Mouse (Mus musculus): ENCODE results near the gene Dst.

Gene Dst

DNA sequence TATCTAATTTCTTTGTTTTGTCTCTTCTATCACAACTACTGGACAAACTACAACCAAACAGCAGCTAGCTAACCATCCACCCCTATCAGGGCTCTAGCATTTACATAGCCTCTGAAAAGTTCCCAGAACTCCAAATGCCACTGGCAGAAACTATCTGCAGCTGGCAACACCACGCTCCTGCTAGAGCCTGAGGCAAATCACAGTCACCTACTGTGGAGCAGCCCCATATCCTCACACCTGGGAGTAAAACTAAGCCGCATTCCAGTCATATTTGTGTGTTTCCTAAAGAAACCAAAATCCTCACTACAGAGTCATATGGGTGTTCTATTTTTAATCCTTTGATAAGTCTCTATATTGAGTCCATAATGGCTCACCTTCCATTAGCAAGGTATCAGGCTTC is 194.6 kb downstream of the Dst start:
- DNase-seq (ENCODE audit: low read depth, low spot score): no peak

DNA sequence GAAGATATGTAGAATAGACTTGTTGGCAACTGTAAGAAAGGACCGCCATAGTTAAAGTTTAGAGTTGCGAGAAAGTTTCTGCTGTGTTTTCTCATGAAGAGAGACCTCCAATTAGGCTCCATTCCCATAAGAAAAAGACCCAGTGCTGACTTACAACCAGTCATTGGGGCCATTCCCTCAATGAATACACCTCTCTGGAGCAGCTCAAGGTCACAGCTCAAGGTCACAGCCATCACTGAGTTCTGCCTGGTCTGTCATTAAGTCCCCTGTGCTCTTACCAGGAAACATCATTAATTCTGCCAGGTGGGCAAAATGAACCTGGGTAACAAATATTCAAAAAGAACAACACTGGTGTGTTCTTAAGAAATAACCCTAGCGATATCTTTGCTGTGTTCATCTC is 195.2 kb downstream of the Dst start:
- no peak for DNase-seq (ENCODE audit: low read depth, low spot score)

DNA sequence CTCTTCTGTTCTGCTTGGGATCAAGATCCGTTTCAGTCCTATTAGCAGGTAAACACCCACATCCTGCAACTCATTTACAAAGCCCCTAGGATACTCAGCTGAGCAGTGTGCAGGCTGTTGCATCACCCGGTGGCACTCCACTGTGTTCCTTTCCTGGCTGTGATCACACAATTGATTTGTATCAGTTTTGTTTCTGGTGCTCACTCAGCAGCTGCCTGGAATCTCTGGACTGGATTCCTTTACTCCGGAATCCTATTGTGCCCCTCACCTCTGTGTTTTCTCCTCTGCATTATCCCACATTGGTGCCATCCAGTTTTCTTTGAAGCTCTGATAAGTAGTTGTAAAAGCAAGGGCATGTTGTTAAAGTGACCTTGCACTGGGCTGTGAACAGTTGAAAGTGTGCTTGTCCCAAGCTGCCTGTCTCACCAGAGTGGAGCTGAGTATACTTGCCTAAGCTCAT is 195.7 kb downstream of the Dst start:
- DNase-seq (ENCODE audit: low read depth, low spot score): no peak

DNA sequence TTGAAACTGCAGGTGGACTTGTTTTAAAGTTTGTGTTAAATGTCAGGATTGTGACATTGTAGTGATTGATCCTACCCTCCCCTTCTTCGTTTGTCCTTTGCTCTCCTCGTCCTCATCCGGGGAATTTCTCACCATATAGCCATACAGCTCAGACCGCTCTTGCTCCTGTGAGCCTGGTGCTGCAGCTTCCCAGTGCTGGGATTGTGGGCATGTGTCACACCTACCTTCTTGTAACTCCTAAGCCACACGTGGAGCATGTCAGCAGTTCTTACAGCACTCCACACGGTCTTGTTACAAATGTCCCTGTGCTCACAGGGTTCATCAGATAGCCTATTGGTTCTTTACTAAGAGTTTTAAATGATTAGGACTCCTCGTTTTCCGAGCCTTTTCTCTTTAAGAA is 196.8 kb downstream of the Dst start:
- no peak for DNase-seq (ENCODE audit: low read depth, low spot score)

DNA sequence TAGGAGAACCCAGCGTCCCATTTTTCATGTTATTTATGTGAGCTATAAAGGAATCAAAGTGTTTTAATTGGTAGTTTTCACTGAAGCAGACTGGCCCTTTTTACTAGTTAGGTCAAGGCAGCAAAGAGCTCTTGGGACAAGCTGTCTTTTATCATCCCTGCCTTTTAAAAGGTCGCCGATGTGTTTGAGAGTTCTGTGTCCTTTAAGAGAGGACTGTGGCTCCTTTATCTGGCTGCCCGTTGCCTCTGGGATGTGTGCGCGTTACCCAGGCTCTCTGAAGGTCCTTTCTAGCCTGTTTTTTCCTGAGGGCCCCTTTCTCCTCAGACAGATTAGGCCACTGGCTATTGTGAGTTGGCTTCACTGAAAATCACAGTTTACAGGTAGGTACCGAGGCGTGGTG is 198.6 kb downstream of the Dst start:
- DNase-seq (ENCODE audit: low read depth, low spot score): no peak

DNA sequence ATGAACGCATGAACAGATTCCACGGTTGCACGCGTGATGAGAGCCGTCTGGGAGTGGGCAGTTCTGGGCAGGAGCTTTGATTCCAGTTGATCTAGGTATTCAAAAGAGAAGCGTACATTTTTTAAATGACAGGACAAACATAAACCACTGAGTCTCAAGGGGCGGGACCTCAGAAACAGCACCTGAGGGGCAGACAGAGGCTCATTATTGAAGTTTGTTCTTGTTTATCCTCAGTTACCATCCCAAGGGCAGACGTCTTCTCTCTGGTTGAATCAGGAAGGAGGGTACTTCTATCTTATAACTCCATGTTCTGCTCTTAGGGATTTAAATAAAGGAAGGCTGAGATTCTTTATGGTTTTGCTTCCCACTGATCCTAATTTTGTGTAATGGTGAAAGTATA is 199.1 kb downstream of the Dst start:
- DNase-seq (ENCODE audit: low read depth, low spot score): no peak

DNA sequence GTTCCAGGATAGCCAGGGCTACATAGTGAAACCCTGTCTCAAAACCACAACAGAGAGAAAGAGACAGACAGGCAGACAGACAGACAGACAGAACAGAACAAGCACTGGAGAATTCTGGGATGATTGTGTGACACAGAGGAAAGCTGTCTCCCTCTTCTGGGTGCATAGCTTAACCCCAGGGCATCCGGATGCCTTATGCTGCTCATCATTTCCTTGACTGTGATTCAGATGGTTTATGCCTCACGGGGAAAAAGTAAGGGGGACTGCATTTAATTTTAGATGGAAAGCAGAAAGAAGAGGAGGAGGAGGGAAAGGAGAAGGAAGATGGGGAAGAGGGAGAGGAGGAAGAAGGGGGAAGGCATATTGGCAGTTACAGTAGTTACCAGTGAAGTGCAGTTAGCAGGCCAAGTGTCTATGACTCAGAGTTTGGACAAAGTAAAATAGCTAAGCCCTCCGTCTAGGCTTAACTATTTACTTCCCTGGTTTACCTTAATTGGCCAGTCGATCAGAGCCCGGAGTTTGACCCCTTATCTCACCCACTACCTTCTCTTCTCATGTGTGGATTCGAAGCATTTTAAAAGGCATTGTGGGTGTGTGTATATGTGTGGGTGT is 201.7 kb downstream of the Dst start:
- no peak for DNase-seq (ENCODE audit: low read depth, low spot score)

DNA sequence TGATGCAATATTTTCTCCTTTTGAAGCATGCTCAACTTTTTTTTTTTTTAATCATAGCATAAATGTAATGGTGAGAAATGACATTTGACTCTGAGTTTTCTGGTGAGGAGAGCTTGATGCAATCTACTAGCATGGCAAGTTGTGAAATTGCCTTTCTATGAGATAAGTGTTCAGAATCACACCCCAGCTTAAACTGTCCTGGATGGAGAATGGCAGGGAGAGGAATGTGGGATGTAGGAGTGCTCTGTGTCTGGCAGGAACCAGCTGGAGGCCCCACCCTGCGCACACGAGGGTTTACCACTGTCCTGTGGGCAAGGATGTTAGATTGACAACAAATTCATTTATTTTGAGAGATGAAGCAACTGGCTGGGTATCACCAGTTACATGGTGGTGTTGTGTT is 202.8 kb downstream of the Dst start:
- DNase-seq (ENCODE audit: low read depth, low spot score): no peak

DNA sequence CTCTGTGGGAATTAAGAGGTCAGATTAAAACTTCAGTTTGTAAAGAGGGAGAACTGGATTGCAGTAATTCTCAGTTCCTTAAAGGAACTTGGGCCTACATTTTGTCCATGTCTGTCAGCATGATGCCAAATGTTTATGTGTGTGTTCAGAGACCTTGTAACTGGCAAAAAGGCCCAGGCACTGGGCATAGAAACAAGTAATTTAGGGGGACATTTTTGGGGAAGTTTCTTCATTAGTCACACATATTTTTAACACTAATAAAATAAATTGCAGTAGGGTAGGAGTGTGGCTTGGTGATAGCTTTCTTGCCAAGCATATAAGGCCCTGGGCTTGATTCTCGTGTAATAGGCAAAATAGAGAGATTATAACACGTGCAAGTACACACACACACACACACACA is 203.9 kb downstream of the Dst start:
- no peak for DNase-seq (ENCODE audit: low read depth, low spot score)

DNA sequence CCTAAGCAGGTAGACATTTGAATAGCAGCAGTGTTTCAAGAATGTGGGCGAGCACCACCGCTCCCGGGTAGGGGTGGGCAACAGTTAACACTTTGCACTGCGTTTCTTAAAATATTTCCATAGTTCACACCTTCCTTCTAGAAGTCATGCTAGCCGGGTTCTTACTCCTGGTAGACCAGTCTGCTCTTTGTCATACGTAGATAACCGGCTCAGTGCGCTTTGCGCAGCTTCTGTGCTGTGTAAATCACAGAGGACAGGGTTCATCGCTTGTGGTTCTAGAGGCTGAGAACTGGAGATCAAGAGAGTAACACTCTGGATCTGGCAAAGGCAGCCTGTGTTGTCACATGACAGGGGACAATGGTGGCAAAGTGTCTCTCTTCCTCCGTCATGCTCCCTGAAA is 208.4 kb downstream of the Dst start:
- DNase-seq (ENCODE audit: low read depth, low spot score): no peak

DNA sequence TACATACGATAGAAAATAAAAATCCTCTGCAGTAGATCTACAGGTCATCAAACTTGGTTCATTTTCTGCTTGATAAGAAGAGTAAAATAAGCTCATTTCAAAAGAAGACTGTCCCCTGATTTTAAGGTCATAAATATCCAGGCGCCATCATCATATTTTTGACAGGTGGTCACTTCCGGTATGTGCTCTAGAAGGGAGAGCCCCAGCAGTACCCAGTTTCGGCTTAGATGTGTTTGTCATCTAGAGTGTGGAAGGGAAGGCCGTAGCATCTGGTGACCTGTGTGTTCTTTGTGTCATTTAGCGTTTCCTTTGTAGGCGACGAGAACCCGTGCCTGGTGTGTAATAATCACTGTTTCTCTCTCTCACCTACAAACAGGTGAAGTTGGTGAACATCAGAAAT is 209.0 kb downstream of the Dst start:
- no peak for DNase-seq (ENCODE audit: low read depth, low spot score)

DNA sequence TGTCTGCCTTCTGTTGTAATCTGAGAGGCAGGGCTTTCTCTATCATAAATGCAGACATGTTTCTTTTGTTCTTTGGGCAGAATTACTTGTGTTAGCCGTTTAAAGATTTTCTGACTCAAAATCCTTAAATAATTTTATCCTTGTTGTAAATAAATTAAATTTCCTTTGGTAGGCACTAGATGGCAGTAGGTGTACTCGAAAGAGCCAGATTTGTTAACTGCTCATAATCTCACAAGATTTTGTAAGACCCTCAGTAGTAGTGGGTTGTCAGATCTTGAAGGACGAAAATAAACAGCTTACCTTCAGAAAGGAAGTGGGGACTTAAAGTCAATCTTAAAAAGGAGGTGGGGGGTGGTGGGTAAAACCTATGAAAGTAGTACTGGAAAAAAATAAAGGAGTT is 209.7 kb downstream of the Dst start:
- no peak for DNase-seq (ENCODE audit: low read depth, low spot score)

DNA sequence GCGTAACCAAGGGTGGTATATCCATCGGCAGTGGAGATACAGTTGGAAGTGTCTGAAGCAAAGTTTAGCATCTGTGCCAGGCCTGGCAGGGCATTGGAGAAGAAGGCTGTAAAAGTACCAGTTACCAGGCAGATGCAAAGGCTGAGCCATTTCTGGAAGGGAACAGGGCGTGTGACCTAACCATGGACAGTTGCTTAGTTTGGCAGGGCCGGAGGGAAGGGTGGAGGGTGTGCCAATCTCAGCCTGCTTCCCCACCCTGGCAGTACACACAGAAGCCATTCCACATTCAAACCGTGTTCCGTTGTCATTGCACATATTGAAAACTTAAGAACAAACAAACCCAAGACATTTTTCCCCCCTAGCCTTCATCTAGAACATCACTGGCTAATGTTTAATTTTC is 212.0 kb downstream of the Dst start:
- no peak for DNase-seq (ENCODE audit: low read depth, low spot score)

DNA sequence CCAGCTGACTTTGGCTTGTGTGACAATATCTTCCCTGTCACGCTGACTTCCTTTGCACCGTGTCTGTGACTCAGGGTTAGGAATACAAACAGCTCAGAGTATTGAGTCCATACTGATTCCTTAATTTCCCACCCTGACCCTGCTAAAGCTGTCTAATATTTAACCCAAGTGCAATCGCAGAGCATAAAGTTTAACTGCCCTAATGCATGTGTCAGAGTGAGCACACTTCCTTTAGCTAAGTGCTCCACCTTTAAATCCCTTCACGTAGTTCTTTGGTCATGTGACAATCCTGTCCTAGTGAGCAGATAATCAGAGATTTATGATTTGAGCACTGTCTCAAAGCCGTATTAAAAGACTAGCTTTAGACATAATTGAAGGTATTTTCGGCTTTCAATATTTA is 212.6 kb downstream of the Dst start:
- no peak for DNase-seq (ENCODE audit: low read depth, low spot score)

DNA sequence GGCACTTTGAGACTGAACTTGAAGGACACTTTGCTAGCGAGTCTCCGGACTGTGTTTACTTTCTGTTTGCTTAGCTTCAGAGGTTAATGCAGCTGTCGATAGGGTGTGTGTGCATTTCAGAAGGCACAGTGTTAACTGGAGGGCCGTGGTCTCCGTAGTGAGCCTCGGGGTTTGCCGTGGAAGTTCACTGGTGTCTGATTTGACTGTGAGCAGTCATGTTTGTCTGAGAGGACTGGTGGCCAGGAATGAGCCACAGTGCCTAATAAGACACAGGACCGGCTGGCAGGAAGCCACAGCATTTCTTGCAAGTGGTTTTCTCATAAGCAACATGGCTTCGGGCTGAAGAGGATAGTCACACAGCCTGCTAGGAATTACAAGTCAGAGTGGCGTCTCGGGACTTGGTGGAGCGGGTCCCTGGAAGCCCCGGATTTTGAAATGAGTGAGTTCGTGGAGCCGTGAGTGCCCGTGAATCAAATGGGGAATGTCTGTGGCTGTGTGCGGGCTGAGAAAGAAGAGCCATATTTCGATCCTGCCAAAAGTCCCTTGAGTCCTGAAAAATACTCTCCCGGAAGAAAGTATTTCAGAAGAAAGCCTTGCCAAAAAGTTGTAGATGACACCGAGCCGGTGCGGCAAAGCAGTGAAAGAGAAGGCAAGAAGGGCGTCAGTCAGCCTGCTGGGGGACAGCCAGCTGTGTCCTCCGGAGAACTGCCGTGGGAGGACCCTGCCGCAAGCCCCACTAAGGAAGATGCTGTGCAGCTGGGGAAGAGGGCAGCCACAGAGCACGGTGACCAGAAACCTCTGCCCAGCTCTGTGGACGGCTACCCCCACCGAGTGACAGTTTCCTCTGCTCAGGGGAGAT is 213.4 kb downstream of the Dst start:
- DNase-seq (ENCODE audit: low read depth, low spot score): no peak

DNA sequence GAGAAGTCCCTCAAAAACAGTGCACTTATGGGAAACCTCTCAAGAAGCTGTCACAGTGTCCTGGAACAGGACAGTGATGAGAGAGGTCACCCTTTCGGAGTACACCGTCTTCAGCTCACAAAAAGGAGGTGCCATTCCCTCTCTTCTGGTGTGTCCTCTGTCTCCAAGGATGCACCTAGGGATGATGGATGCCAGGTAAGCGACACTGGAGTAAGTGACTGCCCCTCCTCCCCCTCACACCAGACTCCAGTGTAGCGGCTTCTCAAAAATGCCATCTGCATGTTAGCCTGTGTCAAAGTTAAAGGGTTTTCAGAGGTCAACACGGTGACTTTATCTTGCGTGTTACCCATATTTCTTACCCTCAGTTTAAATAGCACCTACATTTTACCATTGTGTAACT is 214.2 kb downstream of the Dst start:
- DNase-seq (ENCODE audit: low read depth, low spot score): no peak

DNA sequence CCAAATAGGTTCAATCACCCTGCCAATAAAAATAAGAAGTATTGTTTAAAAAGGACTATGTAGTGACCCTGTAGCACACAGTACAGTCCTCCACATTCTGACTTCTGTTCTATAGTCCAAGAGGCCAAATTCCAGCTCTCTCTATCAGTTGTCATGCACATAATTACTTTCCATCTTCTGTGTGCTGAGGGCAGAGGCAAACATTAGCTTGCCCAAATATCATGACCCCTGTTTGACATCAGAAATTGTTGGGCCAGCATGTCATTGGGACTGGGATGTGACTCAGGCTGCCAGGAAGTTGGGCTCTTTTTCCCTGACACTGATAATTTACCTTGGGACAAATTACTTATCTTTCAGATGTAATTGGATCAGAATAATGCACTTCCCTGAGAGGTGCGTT is 214.9 kb downstream of the Dst start:
- no peak for DNase-seq (ENCODE audit: low read depth, low spot score)

DNA sequence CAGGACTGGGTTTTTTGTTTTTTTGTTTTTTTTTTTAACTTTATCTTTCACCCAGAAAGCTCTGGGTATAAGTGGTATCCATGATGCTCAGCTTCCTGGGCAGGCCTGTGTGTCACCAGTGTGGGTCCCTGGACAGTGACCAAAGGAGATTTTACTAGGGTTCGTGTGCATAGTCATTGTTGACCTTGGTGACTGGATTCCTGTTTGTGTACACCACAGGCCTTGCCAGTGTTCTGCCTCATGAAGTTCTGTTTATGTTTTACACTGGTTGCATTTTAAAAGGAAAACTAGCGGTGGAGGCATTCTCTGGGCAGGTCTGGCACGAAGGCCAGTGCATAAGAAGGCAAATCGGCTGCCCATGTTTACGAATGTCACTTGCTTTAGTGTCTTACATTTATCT is 215.3 kb downstream of the Dst start:
- DNase-seq (ENCODE audit: low read depth, low spot score): no peak

DNA sequence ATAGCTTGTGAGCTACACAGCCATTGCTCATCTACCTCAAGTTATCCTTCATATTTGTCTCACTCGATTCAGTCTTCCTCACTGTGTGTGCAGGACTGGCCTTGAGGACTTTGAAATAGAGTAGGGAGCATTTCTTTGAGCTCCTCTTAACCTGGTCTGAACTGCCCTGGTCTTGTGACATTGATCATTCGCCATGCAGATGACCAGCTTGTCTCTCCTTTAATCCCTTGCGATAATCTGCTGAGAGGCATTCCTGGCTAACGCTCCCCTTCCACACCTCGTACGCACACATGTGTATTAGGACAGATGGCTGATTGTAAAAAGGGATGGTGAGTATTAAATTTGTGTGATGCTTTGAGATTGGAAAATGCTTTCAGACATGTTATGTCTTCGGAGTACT is 216.4 kb downstream of the Dst start:
- DNase-seq (ENCODE audit: low read depth, low spot score): no peak

DNA sequence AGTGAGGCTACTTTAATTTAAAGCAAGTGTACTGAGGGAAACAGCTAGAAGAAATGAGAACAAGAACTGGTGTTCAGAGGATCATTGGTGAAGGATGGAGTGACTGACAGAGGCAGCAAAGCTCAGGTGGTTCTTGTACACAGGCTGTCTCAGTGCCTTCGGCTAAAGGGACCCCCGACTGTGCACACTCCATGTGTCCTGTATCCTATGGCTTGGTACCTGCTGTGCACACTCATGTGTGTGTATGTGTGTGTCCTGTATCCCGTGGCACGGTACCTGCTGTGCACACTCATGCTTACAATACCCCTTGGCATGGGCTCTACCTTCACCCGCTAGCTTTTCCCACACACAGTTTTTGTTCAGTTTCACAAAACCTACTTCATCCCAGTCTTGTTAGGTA is 217.1 kb downstream of the Dst start:
- no peak for DNase-seq (ENCODE audit: low read depth, low spot score)

DNA sequence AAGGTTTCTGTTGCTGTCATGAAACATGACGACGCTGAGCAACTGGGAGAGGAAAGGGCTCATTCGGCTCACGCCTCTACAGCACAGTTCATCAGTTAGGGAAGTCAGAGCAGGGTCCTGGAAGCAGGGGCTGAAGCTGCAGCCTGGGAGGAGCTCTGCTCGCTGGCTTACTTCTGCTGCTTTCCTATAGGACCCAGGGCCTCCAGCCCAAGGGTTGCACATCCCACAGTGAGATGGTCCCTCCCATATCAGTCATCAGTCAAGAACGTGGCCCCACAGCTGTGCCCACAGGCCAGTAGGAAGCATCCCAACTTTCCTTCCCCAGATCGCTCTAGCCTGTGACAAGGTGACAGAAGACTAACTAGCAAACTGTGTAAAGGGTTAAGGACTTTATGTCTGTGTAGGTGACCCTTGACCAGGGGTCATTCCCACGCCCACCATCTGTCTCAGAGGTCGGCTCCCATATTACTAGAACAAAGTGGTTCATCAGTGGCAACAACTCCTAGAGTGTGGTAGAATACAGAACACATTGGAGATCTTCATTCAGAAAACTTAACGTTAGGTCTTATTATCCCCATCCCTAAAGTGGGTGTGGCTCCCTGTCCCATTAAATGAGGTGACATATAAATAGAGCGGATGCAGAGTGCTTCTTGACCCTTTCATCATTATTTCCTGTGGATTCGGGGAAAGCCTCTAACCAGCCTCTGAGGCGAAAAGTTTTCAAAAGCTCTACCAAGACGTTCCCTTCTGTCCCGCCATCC is 219.9 kb downstream of the Dst start:
- no peak for DNase-seq (ENCODE audit: low read depth, low spot score)

DNA sequence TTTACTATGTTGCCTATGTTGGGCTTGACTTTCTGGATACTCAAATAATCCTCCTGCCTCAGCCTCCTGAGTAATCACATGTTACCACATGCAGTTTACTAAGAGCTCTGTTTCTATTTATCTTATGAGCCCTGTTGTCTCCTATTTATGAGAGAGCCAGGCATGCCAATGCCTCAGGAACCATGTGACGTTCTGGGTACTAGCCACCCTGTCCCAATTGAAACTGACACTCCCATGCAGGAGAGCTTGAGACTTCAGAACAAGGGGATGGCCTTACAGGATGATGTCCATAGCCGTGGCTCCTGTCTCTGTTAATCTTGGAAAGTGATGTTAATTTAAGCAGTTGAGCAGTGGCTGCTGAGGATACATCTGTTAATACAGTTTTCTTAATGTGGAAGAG is 220.8 kb downstream of the Dst start:
- no peak for DNase-seq (ENCODE audit: low read depth, low spot score)

DNA sequence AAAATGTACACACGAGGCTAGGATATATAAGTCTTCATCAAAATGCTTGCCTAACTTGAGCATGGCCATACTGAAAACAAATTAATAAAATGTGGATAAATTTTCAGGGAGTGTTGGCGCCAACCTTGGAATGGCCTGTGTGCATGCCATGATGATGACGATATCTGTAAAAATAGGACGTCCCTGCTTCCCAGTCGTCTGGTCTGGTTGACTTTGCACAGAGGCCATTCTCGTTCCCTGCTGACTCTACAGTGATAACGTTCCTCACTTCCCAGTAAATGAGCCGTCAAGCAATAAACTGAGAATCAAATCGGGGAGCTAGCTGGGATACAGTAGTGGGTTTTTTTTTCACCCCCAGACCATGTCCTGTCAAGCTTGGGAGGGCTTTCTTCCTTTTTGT is 221.7 kb downstream of the Dst start:
- no peak for DNase-seq (ENCODE audit: low read depth, low spot score)

Data from c-Kit-negative CD71-positive TER-119-positive erythroid progenitor cells, embryonic 14.5 days (primary cell).